Mouse (Mus musculus): ENCODE results near the gene Rarb. TPM values are rescaled to one million over a fixed set of nuclear protein-coding genes. Genes with fewer than 3 reads are reported as not detected.

Gene Rarb
- polyA plus RNA-seq (2015; fragmentation: Nextera tagmentation; extraction: Ambion mirVana): 31.2 and 31.4 TPM in 2 replicates

DNA sequence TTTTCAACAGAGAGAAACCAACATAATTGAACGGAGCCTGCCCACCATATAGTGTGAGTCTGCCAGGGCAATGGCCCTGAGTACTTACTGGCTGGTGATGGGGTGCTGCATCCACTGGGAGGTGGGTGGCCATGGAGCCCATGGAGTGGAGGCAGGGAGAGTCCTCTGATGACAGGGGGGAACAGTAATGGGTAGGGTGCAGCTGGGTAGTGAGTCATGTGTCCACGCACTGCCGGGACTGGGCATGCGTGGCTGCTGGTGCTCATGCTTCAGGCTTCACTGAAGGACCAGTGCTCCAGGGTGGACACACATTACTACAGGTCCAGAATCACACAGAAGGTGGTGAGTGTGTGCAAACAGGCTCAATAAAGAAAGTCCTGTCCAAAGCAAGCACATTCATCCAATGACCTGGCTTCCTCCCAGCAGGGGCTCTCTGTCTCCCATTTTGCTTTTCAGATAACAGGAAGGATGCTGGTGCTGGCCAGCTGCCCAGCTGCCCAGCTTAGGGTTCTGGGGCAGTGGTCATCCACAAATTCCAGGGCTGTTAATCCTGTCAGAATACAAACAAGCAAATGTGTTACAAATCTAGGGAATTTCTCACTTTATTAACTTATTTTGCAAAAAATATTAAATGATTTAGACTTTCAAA is at the start of gene Rarb:
Rarb (minus strand) TSS at position 555 of the 649 bp plus-strand sequence.
- Histone ChIP-seq H3K4me1 (ENCODE audit: insufficient read depth, low read length) (no peaks in the 10 kb centered on the region), H3K27ac (ENCODE audit: low read length) (no peak within 1 kb of the TSS), H3K9ac (replicated peaks; ENCODE audit: low read length) (no peak within 1 kb of the TSS), H3K4me3 (ENCODE audit: low read length) (no peak within 1 kb of the TSS), H3K9me3 (ENCODE audit: low read length) (no peaks in the 10 kb centered on the region), H3K36me3 (ENCODE audit: insufficient read depth, low read length) (no peaks in the 10 kb centered on the region), H3K27me3 (ENCODE audit: insufficient read depth, low read length) (no peaks in the 10 kb centered on the region), H3K4me2 (replicated peaks; ENCODE audit: low read depth, low read length) (no peak within 1 kb of the TSS)
- WGBS: 86% methylated on average over 4 of the region's 4 CpGs
- ATAC-seq (ENCODE audit: low FRiP score, low TSS enrichment): peak; percentile 71

DNA sequence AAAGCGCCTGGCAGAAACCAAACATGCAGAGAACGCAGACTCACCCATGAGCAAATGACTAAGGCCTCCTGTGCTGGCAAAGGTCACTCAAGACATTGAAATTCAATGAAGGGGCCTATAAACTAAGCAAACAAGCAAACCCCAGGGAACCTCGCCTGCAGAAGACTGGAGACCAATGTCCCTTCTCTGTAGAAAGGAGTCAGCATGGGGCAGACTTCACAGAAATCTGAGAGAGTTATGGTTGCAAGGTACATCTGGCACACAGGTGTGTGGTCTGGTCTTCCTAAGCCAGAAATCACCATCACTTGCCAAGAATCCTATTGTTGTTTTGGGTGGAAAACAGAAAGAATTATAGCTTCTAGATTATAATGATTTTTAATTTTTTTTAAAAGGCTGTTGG is 23.1 kb upstream of the Rarb start:
- ATAC-seq (ENCODE audit: low FRiP score, low TSS enrichment): no peak
- H3K9ac ChIP-seq (replicated peaks; ENCODE audit: low read length): no peak overlapping the region
- no peaks in the 10 kb centered on the region for H3K27me3 ChIP-seq (ENCODE audit: insufficient read depth, low read length)

DNA sequence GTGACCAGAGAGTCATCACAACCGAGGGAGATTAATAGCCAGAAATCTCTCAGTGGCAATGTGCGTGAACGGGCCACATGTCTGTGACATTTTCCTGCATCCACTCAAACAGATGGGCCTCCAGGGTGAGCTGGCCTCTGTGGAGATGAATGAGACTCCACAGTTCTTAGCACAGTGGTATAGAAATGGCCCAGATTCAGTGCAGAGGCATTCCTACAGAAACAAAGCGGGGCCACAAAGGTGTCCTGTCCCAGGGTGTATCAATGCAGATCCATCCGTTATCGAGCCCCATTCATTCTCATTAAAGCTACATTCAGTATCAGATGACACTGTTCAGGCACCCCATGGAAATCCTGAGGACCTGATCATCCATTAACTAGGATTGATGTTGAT is 22.6 kb upstream of the Rarb start:
- H3K9ac ChIP-seq (replicated peaks; ENCODE audit: low read length): no peak overlapping the region
- H3K4me3 ChIP-seq (ENCODE audit: low read length): no peak overlapping the region
- no peak overlapping the region for H3K4me2 ChIP-seq (replicated peaks; ENCODE audit: low read depth, low read length)
- no peaks in the 10 kb centered on the region for H3K9me3 ChIP-seq (ENCODE audit: low read length)
- H3K27me3 ChIP-seq (ENCODE audit: insufficient read depth, low read length): no peaks in the 10 kb centered on the region
- H3K4me1 ChIP-seq (ENCODE audit: insufficient read depth, low read length): no peaks in the 10 kb centered on the region
- no peak for ATAC-seq (ENCODE audit: low FRiP score, low TSS enrichment)
- no peak overlapping the region for H3K27ac ChIP-seq (ENCODE audit: low read length)
- 68% methylated on average over 6 of the region's 6 CpGs for WGBS
- H3K36me3 ChIP-seq (ENCODE audit: insufficient read depth, low read length): no peaks in the 10 kb centered on the region

More for the DNA sequence above, 23.1 kb upstream of the Rarb start:
- H3K4me3 ChIP-seq (ENCODE audit: low read length): no peak overlapping the region
- H3K36me3 ChIP-seq (ENCODE audit: insufficient read depth, low read length): no peaks in the 10 kb centered on the region
- no peak overlapping the region for H3K4me2 ChIP-seq (replicated peaks; ENCODE audit: low read depth, low read length)
- H3K4me1 ChIP-seq (ENCODE audit: insufficient read depth, low read length): no peaks in the 10 kb centered on the region
- no peaks in the 10 kb centered on the region for H3K9me3 ChIP-seq (ENCODE audit: low read length)
- 41% methylated on average over 3 of the region's 3 CpGs for WGBS
- no peak overlapping the region for H3K27ac ChIP-seq (ENCODE audit: low read length)

DNA sequence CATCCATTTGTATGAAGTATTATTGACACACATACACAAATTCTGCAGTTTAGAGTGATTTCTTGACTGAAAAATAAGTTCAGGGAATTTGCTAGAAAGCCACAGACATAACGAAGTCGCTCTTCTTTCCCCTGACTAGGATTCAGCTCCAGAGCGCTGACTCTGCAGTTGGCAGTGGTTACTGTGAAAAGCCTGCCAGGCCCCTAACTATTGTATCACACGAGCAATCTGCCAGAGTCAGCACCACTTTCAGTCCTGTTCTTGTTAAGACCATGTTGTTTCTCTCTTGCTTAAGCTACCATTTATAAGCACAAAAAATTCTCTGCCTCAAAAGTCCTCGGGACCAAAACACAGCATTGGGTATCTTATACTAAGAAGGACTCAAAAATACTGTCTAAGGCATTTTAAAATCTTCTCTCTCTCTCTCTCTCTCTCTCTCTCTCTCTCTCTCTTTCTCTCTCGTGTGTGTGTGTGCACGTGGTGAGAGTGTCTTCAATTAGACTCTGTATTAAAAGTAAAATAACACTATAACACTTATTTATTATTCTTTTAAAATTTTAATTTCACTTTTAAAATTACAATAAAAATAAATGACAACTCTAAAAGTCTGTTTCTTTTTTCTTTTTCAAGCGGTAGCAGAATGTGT is 22.1 kb upstream of the Rarb start:
- H3K4me1 ChIP-seq (ENCODE audit: insufficient read depth, low read length): no peaks in the 10 kb centered on the region
- H3K4me2 ChIP-seq (replicated peaks; ENCODE audit: low read depth, low read length): no peak overlapping the region
- no peak overlapping the region for H3K27ac ChIP-seq (ENCODE audit: low read length)
- H3K9ac ChIP-seq (replicated peaks; ENCODE audit: low read length): no peak overlapping the region
- no peaks in the 10 kb centered on the region for H3K36me3 ChIP-seq (ENCODE audit: insufficient read depth, low read length)
- no peak for ATAC-seq (ENCODE audit: low FRiP score, low TSS enrichment)
- WGBS: 68% methylated on average over 8 of the region's 8 CpGs
- no peak overlapping the region for H3K4me3 ChIP-seq (ENCODE audit: low read length)
- no peaks in the 10 kb centered on the region for H3K27me3 ChIP-seq (ENCODE audit: insufficient read depth, low read length)
- no peaks in the 10 kb centered on the region for H3K9me3 ChIP-seq (ENCODE audit: low read length)

DNA sequence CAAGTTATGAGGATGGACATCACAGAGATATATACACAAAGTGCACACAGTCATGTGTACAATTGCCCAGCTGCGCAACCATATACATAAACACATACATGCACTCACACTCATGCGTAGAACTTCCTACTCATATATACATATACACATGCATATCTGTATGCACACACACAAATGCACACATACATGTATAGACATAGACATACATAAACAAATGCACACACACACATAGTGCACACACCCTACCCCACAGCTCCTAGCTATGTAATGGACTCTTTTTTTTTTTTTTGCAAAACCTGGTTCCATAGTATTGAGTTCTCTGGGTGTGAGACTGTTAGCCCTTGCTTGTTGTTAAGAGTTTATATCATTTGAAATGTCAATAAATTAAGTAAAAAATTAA is 21.2 kb upstream of the Rarb start:
- Histone ChIP-seq H3K27me3 (ENCODE audit: insufficient read depth, low read length) (no peaks in the 10 kb centered on the region), H3K4me3 (ENCODE audit: low read length) (no peak overlapping the region), H3K9me3 (ENCODE audit: low read length) (no peaks in the 10 kb centered on the region), H3K4me2 (replicated peaks; ENCODE audit: low read depth, low read length) (no peak overlapping the region), H3K4me1 (ENCODE audit: insufficient read depth, low read length) (no peaks in the 10 kb centered on the region), H3K9ac (replicated peaks; ENCODE audit: low read length) (no peak overlapping the region), H3K36me3 (ENCODE audit: insufficient read depth, low read length) (no peaks in the 10 kb centered on the region), H3K27ac (ENCODE audit: low read length) (no peak overlapping the region)
- no peak for ATAC-seq (ENCODE audit: low FRiP score, low TSS enrichment)
- 95% methylated on average over 2 of the region's 2 CpGs for WGBS

DNA sequence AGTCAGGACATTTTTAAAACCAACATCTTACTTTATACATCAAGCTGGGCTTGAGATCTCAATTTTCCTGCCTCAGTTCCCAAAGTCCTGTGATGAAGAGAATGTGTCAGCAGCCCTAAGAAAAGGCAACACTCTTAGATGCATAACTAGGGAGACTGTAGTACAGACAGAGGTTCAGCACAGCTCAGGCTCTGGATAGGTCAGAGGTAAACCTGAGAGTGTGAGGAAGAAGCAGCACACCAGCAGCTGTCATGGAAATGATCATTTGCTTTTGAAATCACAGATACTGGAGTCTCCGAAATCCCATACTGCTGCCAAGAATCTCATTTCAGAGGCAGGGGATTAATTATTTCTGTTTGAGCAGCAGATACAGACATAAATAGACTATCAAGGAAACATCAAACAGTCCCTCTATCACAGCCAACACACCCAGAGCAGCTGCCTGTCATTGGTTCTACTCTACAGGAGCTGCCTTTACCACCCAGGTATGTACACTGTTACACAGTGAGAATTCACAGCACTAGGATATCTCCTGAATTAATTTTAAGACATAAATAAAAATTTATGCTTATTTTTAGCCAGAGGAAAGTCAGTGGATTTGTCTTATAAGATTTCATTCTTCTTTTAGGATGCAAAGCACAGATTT is 3.7 kb downstream of the Rarb start:
- H3K9me3 ChIP-seq (ENCODE audit: low read length): no peaks in the 10 kb centered on the region
- H3K27me3 ChIP-seq (ENCODE audit: insufficient read depth, low read length): no peaks in the 10 kb centered on the region
- no peak overlapping the region for H3K9ac ChIP-seq (replicated peaks; ENCODE audit: low read length)
- H3K36me3 ChIP-seq (ENCODE audit: insufficient read depth, low read length): no peaks in the 10 kb centered on the region
- no peaks in the 10 kb centered on the region for H3K4me1 ChIP-seq (ENCODE audit: insufficient read depth, low read length)
- H3K4me2 ChIP-seq (replicated peaks; ENCODE audit: low read depth, low read length): no peak overlapping the region
- no peak overlapping the region for H3K27ac ChIP-seq (ENCODE audit: low read length)
- ATAC-seq (ENCODE audit: low FRiP score, low TSS enrichment): no peak
- 72% methylated on average over 1 of the region's 1 CpGs for WGBS
- H3K4me3 ChIP-seq (ENCODE audit: low read length): no peak overlapping the region

DNA sequence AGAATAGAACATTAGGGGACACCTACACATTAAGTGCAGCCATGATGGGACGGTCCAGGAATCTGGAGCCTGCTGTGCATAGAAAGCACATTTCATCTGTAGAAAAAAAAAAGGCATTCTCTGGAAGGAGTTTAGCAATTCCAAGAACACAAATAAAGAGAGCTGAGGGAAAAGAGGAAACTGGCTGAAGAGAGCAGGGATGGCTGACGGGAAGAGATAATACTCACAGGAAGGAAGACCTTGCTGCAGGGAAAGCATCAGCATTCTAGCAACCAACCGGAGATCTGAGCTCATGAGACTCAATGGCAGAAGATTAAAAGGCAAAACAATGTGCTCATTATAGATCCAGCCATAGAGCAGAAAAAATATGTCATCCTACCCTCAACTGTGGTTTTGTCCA is 12.8 kb downstream of the Rarb start:
- WGBS: 77% methylated on average over 3 of the region's 3 CpGs
- H3K4me2 ChIP-seq (replicated peaks; ENCODE audit: low read depth, low read length): no peak overlapping the region

DNA sequence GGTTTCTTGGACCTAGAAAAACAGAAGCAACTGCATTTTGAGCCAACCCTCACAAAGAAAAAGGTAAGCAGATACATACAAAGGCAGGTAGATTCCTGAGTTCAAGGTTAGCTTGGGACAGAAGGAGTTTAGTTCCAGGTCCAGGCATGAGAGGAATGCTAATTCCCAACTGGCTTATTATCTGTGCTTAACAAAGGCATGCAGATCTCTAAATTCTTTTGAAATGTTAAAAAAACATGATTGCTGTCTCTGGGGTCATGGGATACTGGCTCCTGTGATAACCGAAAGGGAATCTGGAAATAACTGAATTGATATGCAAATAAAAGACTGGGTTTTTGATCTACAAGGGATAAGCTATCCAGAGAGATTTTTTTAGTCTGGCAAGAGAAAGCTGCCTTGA is 28.8 kb downstream of the Rarb start:
- WGBS: 88% methylated on average over 1 of the region's 1 CpGs
- no peaks in the 10 kb centered on the region for H3K27me3 ChIP-seq (ENCODE audit: insufficient read depth, low read length)
- ATAC-seq (ENCODE audit: low FRiP score, low TSS enrichment): no peak
- H3K27ac ChIP-seq (ENCODE audit: low read length): no peak overlapping the region
- no peaks in the 10 kb centered on the region for H3K4me1 ChIP-seq (ENCODE audit: insufficient read depth, low read length)
- no peak overlapping the region for H3K9ac ChIP-seq (replicated peaks; ENCODE audit: low read length)
- H3K9me3 ChIP-seq (ENCODE audit: low read length): no peaks in the 10 kb centered on the region
- H3K36me3 ChIP-seq (ENCODE audit: insufficient read depth, low read length): no peaks in the 10 kb centered on the region
- no peak overlapping the region for H3K4me2 ChIP-seq (replicated peaks; ENCODE audit: low read depth, low read length)
- no peak overlapping the region for H3K4me3 ChIP-seq (ENCODE audit: low read length)

More for the DNA sequence above, 12.8 kb downstream of the Rarb start:
- no peaks in the 10 kb centered on the region for H3K27me3 ChIP-seq (ENCODE audit: insufficient read depth, low read length)
- H3K4me3 ChIP-seq (ENCODE audit: low read length): no peak overlapping the region
- H3K27ac ChIP-seq (ENCODE audit: low read length): no peak overlapping the region
- H3K9me3 ChIP-seq (ENCODE audit: low read length): no peaks in the 10 kb centered on the region
- no peak for ATAC-seq (ENCODE audit: low FRiP score, low TSS enrichment)
- no peaks in the 10 kb centered on the region for H3K4me1 ChIP-seq (ENCODE audit: insufficient read depth, low read length)
- H3K9ac ChIP-seq (replicated peaks; ENCODE audit: low read length): no peak overlapping the region
- H3K36me3 ChIP-seq (ENCODE audit: insufficient read depth, low read length): no peaks in the 10 kb centered on the region

DNA sequence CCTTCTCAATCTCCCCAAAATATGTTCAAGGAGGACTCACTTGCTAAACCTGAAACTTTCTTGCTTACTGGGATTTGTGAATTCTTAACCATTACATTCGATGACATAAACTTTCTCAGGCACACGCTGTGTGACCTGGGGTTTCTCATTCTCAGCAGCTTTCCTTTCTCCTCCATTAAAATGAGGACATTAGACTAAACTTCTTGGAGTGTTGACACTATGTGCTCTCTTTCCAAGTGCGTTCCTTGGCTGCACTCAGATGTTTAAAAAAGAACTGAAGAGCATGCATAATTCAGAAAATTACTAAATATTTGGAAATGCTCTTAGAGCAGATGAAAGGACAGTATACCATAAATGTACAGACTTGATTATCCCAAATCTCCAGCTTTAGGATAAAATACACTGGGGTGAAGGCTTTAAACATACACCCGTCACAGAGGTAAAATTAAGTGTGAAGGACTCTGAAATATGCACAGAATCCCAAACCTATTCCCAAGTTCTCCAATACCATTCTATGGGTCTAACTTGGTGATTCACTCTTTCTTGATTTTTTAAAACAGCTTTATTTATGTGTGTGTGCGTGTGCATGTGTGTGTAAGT is 36.9 kb downstream of the Rarb start:
- Histone ChIP-seq H3K9ac (replicated peaks; ENCODE audit: low read length) (no peak overlapping the region), H3K4me2 (replicated peaks; ENCODE audit: low read depth, low read length) (no peak overlapping the region), H3K9me3 (ENCODE audit: low read length) (no peaks in the 10 kb centered on the region), H3K36me3 (ENCODE audit: insufficient read depth, low read length) (no peaks in the 10 kb centered on the region), H3K27me3 (ENCODE audit: insufficient read depth, low read length) (no peaks in the 10 kb centered on the region), H3K4me1 (ENCODE audit: insufficient read depth, low read length) (no peaks in the 10 kb centered on the region), H3K27ac (ENCODE audit: low read length) (no peak overlapping the region), H3K4me3 (ENCODE audit: low read length) (no peak overlapping the region)
- 90% methylated on average over 5 of the region's 5 CpGs for WGBS
- ATAC-seq (ENCODE audit: low FRiP score, low TSS enrichment): no peak
